Mouse (Mus musculus): ENCODE data around the gene Atp2b2.

Gene Atp2b2

GRCm38 (mm10) chr6:113957232-113957940 is 85.0 kb downstream of the Atp2b2 start:
- no peak for DNase-seq (ENCODE audit: extremely low read depth, low read depth, low spot score)

GRCm38 (mm10) chr6:113947515-113947914 is 94.9 kb downstream of the Atp2b2 start:
- DNase-seq (ENCODE audit: extremely low read depth, low read depth, low spot score), result peak; percentile 76

- DNase-seq (ENCODE audit: extremely low read depth, low read depth, low spot score), result no peak
These were observed 100.1 kb downstream of the Atp2b2 start for GRCm38 (mm10) chr6:113942355-113942754.

- DNase-seq (ENCODE audit: extremely low read depth, low read depth, low spot score), result no peak
These were observed 101.1 kb downstream of the Atp2b2 start for GRCm38 (mm10) chr6:113941324-113941723.

GRCm38 (mm10) chr6:113939442-113939841 is 103.0 kb downstream of the Atp2b2 start:
- DNase-seq (ENCODE audit: extremely low read depth, low read depth, low spot score), result no peak

DNA sequence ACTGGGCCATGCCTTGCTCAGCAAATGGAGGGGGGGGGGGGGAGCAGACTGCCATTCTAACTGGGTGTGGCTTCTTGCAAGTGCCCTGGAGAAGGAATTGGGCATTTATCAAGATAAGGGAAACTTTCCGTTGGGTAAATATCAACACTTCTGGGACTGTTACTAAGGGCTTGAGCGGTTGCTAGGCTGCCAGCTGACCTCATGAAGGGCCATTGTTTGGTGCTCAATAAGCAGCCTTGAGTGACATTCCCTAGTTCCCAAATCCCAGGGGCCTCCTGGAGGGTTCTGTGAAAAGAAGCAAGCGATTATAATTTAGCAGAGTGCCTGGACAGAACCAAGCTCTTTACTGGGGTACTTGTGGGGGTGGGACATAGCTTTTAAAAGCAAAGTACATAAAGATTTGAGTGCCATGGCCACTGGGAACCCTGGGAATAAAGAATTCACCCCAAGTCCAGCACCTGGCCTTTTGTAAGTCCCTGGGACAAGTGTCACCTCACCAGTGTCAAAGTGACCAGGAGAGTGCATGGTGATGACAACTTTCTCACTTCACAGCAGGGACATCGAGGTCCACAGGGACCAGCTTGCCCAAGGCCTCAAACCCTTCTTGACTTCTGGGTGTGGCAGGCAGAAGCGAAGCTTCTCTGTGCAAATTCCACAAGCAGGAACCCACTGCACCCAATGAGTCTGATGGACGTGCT is 105.5 kb downstream of the Atp2b2 start:
- DNase-seq (ENCODE audit: extremely low read depth, low read depth, low spot score), result no peak

- DNase-seq (ENCODE audit: extremely low read depth, low read depth, low spot score), result no peak
These were observed 106.3 kb downstream of the Atp2b2 start for GRCm38 (mm10) chr6:113936111-113936510.

- peak; percentile 13 for DNase-seq (ENCODE audit: extremely low read depth, low read depth, low spot score)
These were observed 107.7 kb downstream of the Atp2b2 start for GRCm38 (mm10) chr6:113934692-113935091.

GRCm38 (mm10) chr6:113933261-113934151 is 108.9 kb downstream of the Atp2b2 start:
- no peak for DNase-seq (ENCODE audit: extremely low read depth, low read depth, low spot score)

GRCm38 (mm10) chr6:113929191-113929875 is 113.1 kb downstream of the Atp2b2 start:
- no peak for DNase-seq (ENCODE audit: extremely low read depth, low read depth, low spot score)

DNA sequence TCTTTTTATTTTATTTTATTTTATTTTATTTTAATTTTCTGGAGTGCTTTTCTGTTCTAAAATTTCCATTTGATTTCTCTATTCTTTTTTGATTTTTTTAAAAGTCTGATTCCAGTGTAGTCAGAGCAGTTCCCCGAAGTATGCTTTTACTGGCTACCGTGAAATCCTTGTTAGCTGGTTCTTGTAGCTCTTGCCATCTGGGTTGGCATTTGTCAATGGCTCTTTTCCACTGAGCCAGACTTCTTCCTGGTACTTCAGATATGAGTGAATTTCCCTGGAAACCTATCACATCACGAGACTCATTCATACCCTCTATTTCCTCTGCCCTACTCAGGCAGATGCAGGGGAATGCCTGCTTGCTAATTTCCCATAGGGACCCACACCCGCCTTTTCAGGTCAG is 119.2 kb downstream of the Atp2b2 start:
- no peak for DNase-seq (ENCODE audit: extremely low read depth, low read depth, low spot score)

- no peak for DNase-seq (ENCODE audit: extremely low read depth, low read depth, low spot score)
These were observed 121.9 kb downstream of the Atp2b2 start for GRCm38 (mm10) chr6:113920466-113920865.

- DNase-seq (ENCODE audit: extremely low read depth, low read depth, low spot score), result no peak
These were observed 129.7 kb downstream of the Atp2b2 start for GRCm38 (mm10) chr6:113912753-113913152.

GRCm38 (mm10) chr6:113911094-113911493 is 131.3 kb downstream of the Atp2b2 start:
- DNase-seq (ENCODE audit: extremely low read depth, low read depth, low spot score), result no peak

GRCm38 (mm10) chr6:113910411-113911055 is 131.9 kb downstream of the Atp2b2 start:
- DNase-seq (ENCODE audit: extremely low read depth, low read depth, low spot score), result no peak

GRCm38 (mm10) chr6:113909836-113910235 is 132.6 kb downstream of the Atp2b2 start:
- no peak for DNase-seq (ENCODE audit: extremely low read depth, low read depth, low spot score)

DNA sequence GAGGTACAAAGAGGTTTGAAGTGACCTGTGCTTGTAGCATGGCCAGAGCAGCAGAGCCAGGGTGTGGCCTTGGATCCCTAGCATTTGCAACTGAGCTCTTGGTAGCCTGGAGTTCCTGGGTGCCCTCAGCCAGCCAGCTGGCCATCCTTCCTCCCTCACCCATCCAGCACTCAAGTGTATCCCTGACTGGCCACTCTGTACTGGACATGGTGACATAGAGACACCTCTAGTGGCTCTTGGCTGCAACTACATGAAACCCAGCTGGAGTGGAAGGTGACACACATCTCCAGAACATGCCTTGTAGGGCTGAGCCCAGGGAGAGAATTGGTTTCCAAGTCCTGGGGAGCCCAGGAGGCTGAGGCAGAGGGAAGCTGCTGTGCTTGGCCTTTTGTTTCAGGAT is 134.3 kb downstream of the Atp2b2 start:
- no peak for DNase-seq (ENCODE audit: extremely low read depth, low read depth, low spot score)

DNA sequence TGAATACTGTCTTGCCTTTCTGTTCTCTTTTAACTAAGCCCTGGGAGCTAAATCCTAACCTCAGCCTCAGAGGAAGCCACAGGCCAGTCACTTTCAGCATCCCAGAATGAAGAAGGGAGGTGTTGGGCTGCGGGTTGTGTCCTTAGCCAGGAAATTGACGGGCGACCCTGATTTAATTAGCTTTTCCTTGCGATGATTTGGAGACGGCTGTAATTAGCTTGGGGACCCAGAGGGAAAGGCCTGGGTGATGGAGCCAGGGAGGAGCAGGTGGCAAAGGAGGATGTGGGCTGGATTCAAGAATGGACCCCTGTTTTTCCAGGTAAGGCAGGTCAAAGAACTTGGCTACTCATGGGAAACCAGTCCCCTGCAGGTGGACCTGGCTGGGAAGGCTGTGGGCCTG is 138.0 kb downstream of the Atp2b2 start:
- no peak for DNase-seq (ENCODE audit: extremely low read depth, low read depth, low spot score)

GRCm38 (mm10) chr6:113896023-113896422 is 146.4 kb downstream of the Atp2b2 start:
- no peak for DNase-seq (ENCODE audit: extremely low read depth, low read depth, low spot score)

DNA sequence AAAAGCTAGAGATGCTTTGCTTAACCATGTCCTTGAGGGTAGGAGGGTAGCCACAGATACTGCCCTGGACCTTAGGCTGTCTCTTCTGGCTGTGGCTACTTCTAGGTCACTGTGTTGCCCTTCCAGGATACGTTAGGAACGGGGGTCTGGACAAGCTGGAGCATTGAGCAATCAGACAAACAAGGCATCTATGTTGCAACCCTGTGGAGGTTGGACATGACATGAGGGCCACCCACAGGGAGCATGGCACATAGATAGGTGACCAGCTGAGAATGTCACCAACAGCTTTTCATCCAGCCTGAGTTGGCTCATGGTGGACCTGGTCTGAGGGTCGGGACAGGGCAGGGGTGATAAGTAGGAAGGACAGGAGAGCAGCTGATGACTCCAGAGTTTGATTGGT is 148.4 kb downstream of the Atp2b2 start:
- DNase-seq (ENCODE audit: extremely low read depth, low read depth, low spot score), result no peak
